Mouse (Mus musculus) lung, postnatal 36 days (tissue): Measurements from ENCODE around the gene Clip4.

Experiments used
- DNase-seq: peaks from one replicate; pipeline ENCODE4 v3.0.0; 2022; ENCODE audit warnings: mixed read lengths

Gene Clip4

DNA sequence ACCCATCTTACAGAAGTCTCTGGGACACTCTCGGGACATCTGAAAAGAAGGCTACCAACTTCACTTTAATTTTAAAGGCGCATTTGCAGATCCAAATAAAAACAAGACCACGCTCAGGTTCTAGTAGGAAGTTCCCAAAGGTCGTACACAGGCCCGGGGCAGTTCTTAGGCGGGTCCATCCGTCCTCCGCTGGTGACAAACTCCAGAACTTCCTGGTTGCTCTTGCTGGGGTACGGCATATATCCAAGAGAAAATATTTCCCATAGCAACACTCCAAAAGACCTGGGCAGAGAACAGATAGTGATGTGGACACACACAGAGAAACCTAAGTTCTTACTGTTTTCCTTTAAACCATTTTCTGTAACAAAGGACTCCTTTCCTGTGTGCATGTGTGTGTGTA, 106.5 kb downstream of the Clip4 start:
- no peak for DNase-seq

DNA sequence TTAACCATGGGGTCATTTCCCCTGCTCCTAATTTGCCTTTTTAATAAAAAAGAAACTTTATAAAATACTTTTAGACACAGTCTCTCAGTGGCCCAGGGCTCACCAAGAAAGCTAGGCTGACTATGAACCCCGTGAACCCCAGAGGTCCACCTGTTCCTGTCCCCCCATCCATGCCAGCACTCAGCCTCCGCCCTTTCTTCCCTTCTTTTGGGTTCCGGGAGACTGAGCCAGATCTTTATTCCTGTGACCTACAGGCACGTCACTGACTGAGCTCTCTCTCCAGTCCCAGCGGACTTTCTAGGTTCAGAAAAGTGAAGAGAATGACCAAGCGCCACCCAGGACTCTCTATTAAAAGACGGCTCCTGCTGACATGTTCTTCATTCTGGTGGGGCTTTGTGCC, 107.2 kb downstream of the Clip4 start:
- DNase-seq, result no peak

GRCm38 (mm10) chr17:71881369-71881768, 113.1 kb downstream of the Clip4 start:
- DNase-seq, result no peak

DNA sequence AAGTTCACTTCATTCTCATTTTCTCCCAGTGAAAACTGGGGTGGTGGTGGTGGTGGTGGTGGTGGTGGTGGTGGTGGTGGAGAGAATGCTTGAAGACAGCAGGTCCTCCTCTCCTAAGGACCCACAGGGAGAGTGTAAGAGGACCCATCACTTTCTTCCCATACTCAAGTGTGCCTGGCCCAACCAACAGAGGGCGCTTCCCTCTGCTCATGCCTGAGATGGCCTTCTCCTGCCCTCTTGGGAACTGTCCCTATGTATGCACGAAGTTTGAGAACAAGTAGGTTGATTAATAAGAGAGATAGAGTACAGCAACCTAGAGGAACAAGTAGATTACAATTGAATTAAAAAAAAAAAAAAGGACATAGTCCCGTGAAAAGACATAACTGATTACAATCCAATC, 140.8 kb downstream of the Clip4 start:
- peak; percentile 50 for DNase-seq

GRCm38 (mm10) chr17:71913188-71913587, 144.9 kb downstream of the Clip4 start:
- DNase-seq, result no peak
